Mouse (Mus musculus) heart, embryonic 14.5 days (tissue): ENCODE results near the gene Gnl3. TPM values are rescaled to one million over a fixed set of nuclear protein-coding genes. Genes with fewer than 3 reads are reported as not detected.
A peak's percentile ranks its signal among the peaks of the same experiment; 100 is the strongest.

Source experiments
- ATAC-seq: fragments of 200-750 bp; cut with Nextera tagmentation; 2 replicates; pipeline ENCODE4 v1.8.0; 2017; ENCODE audit warnings: low read depth, moderate TSS enrichment; ENCODE audit not compliant: insufficient number of reproducible peaks, insufficient read depth, low FRiP score
- H3K27ac ChIP-seq, 2 experiments: fragments of 200-500 bp in 1 of 2; fragments of 300-500 bp in 1 of 2; sonication (generic) in 1 of 2; replicated peaks in 1 of 2; 2 replicates each; pipeline ENCODE4 v1.5.1; 2012 to 2014; ENCODE audit warnings: low read depth in 2 of 2, low read length in 2 of 2, control low read depth in 1 of 2, mild to moderate bottlenecking in 1 of 2, mixed read lengths in 1 of 2; ENCODE audit not compliant: control insufficient read depth in 1 of 2, insufficient read depth in 1 of 2
- H3K27me3 ChIP-seq: fragments of 300-500 bp; sonication (generic); 2 replicates; pipeline ENCODE4 v1.6.1; 2014; ENCODE audit warnings: mild to moderate bottlenecking, low read length, control low read depth; ENCODE audit not compliant: control insufficient read depth, insufficient read depth
- H3K36me3 ChIP-seq: fragments of 300-500 bp; sonication (generic); 2 replicates; pipeline ENCODE4 v1.6.1; 2014; ENCODE audit warnings: mild to moderate bottlenecking, control low read depth, low read length, mixed read lengths; ENCODE audit not compliant: control insufficient read depth, insufficient read depth
- H3K4me1 ChIP-seq, 2 experiments: fragments of 200-500 bp in 1 of 2; fragments of 300-500 bp in 1 of 2; sonication (generic) in 1 of 2; 2 replicates each; pipeline ENCODE4 v1.6.1; 2012 to 2014; ENCODE audit warnings: low read length in 2 of 2, control low read depth in 1 of 2, mixed read lengths in 1 of 2; ENCODE audit not compliant: control insufficient read depth in 2 of 2, insufficient read depth in 2 of 2
- H3K4me2 ChIP-seq: fragments of 300-500 bp; sonication (generic); 2 replicates; pipeline ENCODE4 v1.6.1; 2014; ENCODE audit warnings: mild to moderate bottlenecking, low read length
- H3K4me3 ChIP-seq, 2 experiments: fragments of 200-500 bp in 1 of 2; fragments of 300-500 bp in 1 of 2; sonication (generic) in 1 of 2; 2 replicates each; pipeline ENCODE4 v1.5.1; 2012 to 2014; ENCODE audit warnings: low read length in 2 of 2, mild to moderate bottlenecking in 2 of 2, control low read depth in 1 of 2, low read depth in 1 of 2, moderate library complexity in 1 of 2; ENCODE audit not compliant: control insufficient read depth in 1 of 2, insufficient read depth in 1 of 2
- H3K9ac ChIP-seq: fragments of 300-500 bp; sonication (generic); 2 replicates; pipeline ENCODE4 v1.6.1; 2014; ENCODE audit warnings: mild to moderate bottlenecking, low read length
- H3K9me3 ChIP-seq: fragments of 300-500 bp; sonication (generic); 2 replicates; pipeline ENCODE4 v1.6.1; 2016; ENCODE audit warnings: low read length, control low read depth; ENCODE audit not compliant: control insufficient read depth
- WGBS: fragments of 180-500 bp; shearing (Covaris S2); extraction: QIAGEN DNeasy Blood & Tissue Kit; methylation state at CpG from one replicate; pipeline ENCODE4 v1.1.7; 2014; 5-methylcytosine and 5-hydroxymethylcytosine counted together
- polyA plus RNA-seq: library from polyadenylated mRNA; unstranded; fragments of >200 nt; fragmentation: Nextera tagmentation; extraction: Ambion mirVana; gene quantifications from 2 replicates; pipeline ENCODE4 v1.2.1, GENCODE M21; 2014

Gnl3 gene
- polyA plus RNA-seq: 49.3 and 51.4 TPM in 2 replicates

GRCm38 (mm10) chr14:31018860-31019291, at the start of gene Gnl3, which contains the start of gene Pbrm1:
Gene Gnl3 (minus strand): TSS chr14:31019152.
Gene Pbrm1 (plus strand): TSS chr14:31019138.
- Histone ChIP-seq H3K4me2 (peak within 1 kb of the TSS; percentile 76), H3K27me3 (no peaks in the 10 kb centered on the region), H3K9me3 (no peaks in the 10 kb centered on the region), H3K4me3 (peak within 1 kb of the TSS; percentile 65 to 82), H3K9ac (peak within 1 kb of the TSS; percentile 94), H3K27ac (peak within 1 kb of the TSS; percentile 93 to 97), H3K4me1 (peaks cover 6 to 23% of the 10 kb centered on the region in 2 experiments), H3K36me3 (peaks cover 56% of the 10 kb centered on the region)
- peak; percentile 95 for ATAC-seq
- WGBS: under 1% methylated on average over 39 of the region's 53 CpGs

DNA sequence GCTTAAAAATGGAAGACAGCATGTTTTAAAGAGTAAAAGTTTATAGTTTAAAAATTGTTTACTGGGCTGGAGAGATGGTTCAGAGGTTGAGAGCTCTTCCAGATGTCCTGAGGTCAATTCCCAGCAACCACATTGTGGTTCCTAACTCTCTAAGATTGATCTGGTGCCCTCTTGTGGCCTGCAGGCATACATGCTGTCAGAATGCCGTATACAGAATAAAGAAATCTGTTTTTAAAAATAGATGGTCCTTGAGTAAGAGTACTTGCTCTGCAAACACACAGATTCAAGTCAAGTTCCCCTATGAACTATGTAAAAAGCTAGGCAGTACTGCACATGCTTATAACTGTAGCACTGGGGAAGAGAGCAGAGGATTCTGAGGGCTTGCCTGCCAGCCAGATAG, 43.3 kb upstream of the Gnl3 start:
- no peaks in the 10 kb centered on the region for H3K9me3 ChIP-seq
- ATAC-seq: no peak
- no peak overlapping the region for H3K27ac ChIP-seq
- H3K27me3 ChIP-seq: no peaks in the 10 kb centered on the region
- H3K9ac ChIP-seq: no peak overlapping the region
- no peaks in the 10 kb centered on the region for H3K4me1 ChIP-seq
- 34% methylated on average over 1 of the region's 1 CpGs for whole genome bisulfite sequencing
- H3K36me3 ChIP-seq: peaks cover 87% of the 10 kb centered on the region
- H3K4me2 ChIP-seq: no peak overlapping the region
- no peak overlapping the region for H3K4me3 ChIP-seq

DNA sequence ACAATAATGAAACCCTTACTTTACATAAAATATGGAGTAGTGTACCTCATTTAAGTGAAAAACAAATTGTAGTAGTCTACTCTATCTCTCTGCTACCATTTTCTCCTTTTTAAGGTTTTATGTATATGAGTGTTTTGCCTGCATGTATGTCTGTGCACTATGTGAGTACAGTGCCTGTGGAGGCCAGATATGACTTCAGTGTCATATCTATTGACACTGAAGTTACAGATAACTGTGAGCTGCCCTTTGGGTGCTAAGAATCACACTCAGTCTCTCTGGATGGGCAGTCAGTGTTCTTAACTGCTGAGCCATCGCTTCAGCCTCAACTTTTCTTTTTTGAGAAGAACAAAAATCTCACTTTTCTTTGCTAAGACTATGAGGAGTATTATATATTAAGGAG, 26.9 kb upstream of the Gnl3 start:
- Histone ChIP-seq H3K27me3 (no peaks in the 10 kb centered on the region), H3K4me2 (no peak overlapping the region), H3K27ac (no peak overlapping the region), H3K4me1 (no peaks in the 10 kb centered on the region), H3K36me3 (peaks cover 87% of the 10 kb centered on the region), H3K4me3 (no peak overlapping the region), H3K9ac (no peak overlapping the region), H3K9me3 (no peaks in the 10 kb centered on the region)
- ATAC-seq: no peak
- 94% methylated on average over 1 of the region's 1 CpGs for WGBS

- H3K27ac ChIP-seq: no peak overlapping the region
- WGBS: 93% methylated on average over 5 of the region's 5 CpGs
- H3K4me1 ChIP-seq: no peaks in the 10 kb centered on the region
- no peak for ATAC-seq
- H3K4me3 ChIP-seq: no peak overlapping the region
- no peaks in the 10 kb centered on the region for H3K9me3 ChIP-seq
- no peaks in the 10 kb centered on the region for H3K27me3 ChIP-seq
- H3K36me3 ChIP-seq: peaks cover 85% of the 10 kb centered on the region
- no peak overlapping the region for H3K4me2 ChIP-seq
- H3K9ac ChIP-seq: no peak overlapping the region
These were observed 26.3 kb upstream of the Gnl3 start for GRCm38 (mm10) chr14:31045296-31045695.

GRCm38 (mm10) chr14:31025785-31026184, 6.8 kb upstream of the Gnl3 start:
- no peaks in the 10 kb centered on the region for H3K27me3 ChIP-seq
- WGBS: 85% methylated on average over 3 of the region's 3 CpGs
- H3K4me1 ChIP-seq: peaks cover 0 to 2% of the 10 kb centered on the region in 2 experiments; a peak in 1 of 4 replicates
- peaks cover 85% of the 10 kb centered on the region for H3K36me3 ChIP-seq
- H3K27ac ChIP-seq: no peak overlapping the region
- H3K4me2 ChIP-seq: no peak overlapping the region
- no peak overlapping the region for H3K9ac ChIP-seq
- no peaks in the 10 kb centered on the region for H3K9me3 ChIP-seq
- H3K4me3 ChIP-seq: no peak overlapping the region
- no peak for ATAC-seq

GRCm38 (mm10) chr14:31022579-31022978, 3.6 kb upstream of the Gnl3 start:
- ATAC-seq: no peak
- no peak overlapping the region for H3K9ac ChIP-seq
- H3K9me3 ChIP-seq: no peaks in the 10 kb centered on the region
- no peak overlapping the region for H3K27ac ChIP-seq
- H3K4me1 ChIP-seq: peaks cover 6 to 16% of the 10 kb centered on the region in 2 experiments
- H3K4me3 ChIP-seq: no peak overlapping the region
- H3K27me3 ChIP-seq: no peaks in the 10 kb centered on the region
- 32% methylated on average over 1 of the region's 1 CpGs for WGBS
- H3K4me2 ChIP-seq: no peak overlapping the region
- peaks cover 56% of the 10 kb centered on the region for H3K36me3 ChIP-seq

GRCm38 (mm10) chr14:31019331-31020205, 616 bp upstream of the Gnl3 start:
- H3K4me3 ChIP-seq: peak overlapping the region; percentile 65 to 82
- H3K9me3 ChIP-seq: no peaks in the 10 kb centered on the region
- H3K9ac ChIP-seq: peak overlapping the region; percentile 94
- H3K27ac ChIP-seq: peak overlapping the region; percentile 93 to 97
- H3K4me1 ChIP-seq: peaks cover 6 to 23% of the 10 kb centered on the region in 2 experiments
- peaks cover 56% of the 10 kb centered on the region for H3K36me3 ChIP-seq
- no peaks in the 10 kb centered on the region for H3K27me3 ChIP-seq
- 6% methylated on average over 33 of the region's 56 CpGs for WGBS
- H3K4me2 ChIP-seq: peak overlapping the region; percentile 70
- ATAC-seq: peak; percentile 93
